Mouse (Mus musculus): ENCODE data around the gene Gmds. TPM values are rescaled to one million over a fixed set of nuclear protein-coding genes. Genes with fewer than 3 reads are reported as not detected.

The Gmds gene
- total RNA-seq, 2 experiments from 2014 or later = 21.5 to 23.6 TPM

DNA sequence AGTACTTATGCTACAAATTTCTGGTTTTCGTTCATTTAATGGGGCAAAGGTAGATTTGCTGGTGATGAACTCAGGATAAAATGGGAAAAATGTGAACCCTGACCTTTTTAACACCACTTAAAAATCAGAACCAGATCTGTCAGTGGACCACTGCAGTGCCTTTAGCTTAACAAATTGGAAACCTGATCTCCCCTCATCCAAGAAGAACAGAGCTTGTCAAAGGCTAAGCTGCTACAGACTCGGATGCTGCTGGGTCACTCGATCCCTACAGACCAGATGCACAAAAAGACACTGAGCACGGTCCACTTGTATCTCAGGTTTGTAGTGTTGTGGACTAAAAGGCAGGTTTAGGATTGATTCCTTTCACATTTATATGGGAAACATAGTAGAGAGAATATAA, 291.6 kb downstream of the Gmds start:
- ATAC-seq (replicated peaks; ENCODE audit: poor library complexity, severe bottlenecking) = no peak

DNA sequence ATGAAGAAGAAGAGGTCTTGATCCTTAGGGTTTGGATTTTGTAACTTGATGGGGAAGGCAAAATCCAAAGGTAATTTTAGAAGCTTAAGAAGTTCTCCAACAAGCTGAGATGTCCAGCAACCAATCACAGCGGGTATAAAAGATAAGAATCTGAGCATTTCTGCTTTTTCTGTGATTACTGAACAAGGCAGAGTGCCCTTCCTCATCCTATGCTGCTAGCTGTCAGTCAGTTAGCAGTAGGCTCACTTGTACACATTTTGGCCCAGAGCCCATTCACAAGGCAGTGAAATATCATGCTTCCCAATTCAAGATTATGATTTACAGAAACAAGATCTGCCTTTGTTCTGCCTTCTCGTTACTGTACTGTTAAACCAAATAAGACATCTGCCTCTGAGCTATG, 295.8 kb downstream of the Gmds start:
- ATAC-seq (replicated peaks; ENCODE audit: poor library complexity, severe bottlenecking) = peak; percentile 46

DNA sequence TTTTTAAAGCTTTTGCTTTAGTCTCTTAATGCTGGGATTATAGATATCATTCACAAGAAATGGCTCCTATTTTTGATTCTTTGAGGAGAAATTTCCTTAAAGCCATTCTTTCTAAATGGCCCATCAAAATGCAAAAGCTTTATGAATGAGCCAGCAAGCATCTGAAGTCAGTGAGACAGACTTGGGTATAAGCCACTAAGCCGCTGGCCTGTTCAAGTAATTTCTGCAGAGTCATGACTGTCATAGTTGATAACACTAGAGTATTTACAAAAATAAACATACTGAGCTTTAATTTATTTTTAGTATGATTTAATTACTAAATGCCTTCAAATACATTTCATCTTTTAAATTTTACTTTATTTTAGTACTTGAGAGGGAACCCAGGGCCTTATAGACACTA, 297.7 kb downstream of the Gmds start:
- ATAC-seq (replicated peaks; ENCODE audit: poor library complexity, severe bottlenecking) = no peak

DNA sequence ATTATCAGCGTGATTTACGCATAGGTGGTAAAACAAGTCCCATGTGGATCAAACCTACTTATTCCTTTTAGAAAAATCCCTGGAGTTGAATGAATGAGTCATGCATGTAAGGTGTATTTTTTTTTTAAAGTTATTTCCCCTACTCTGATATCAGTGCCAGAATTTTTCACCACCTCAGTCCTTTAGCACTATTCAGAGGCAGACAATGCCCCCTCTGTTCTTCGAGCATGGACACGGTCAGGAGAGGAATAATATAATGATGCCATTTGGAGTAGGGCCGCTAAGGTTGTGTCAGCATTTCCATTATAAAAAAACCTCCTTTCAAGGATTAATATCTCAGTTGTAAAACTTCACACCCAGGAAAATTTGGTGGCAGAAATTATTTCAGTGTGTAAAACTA, 301.6 kb downstream of the Gmds start:
- no peak for ATAC-seq (replicated peaks; ENCODE audit: poor library complexity, severe bottlenecking)

DNA sequence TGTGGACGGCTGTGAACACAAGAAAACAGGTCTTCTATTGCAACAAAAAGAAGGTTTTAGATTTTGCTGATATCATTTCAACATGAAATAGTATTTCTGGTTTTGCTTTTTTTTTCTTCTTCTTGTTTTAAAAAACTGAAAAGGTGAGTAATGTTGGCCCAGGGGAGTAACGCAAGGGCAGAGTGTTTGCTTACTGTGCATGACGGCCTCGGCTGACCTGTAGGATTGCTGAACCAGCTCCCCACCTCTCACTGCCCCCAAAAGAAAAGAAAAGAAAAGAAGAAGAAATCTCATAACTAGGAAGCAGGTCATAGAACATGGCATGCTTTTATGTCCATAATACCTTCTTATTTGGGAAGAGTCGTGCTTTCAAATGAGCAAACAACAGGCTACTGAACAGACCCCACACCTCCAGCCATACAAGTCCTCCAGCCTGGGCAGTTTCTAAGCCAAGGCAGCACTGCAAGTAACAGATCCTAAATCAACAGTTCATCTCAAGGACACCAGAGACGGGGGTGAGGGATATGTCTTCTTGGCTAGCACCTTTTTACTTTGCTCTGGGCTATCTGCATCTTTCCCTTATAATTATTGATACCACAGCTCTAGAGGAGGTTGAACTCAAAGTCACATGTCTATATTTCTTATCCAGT, 303.6 kb downstream of the Gmds start:
- ATAC-seq (replicated peaks; ENCODE audit: poor library complexity, severe bottlenecking) = no peak

DNA sequence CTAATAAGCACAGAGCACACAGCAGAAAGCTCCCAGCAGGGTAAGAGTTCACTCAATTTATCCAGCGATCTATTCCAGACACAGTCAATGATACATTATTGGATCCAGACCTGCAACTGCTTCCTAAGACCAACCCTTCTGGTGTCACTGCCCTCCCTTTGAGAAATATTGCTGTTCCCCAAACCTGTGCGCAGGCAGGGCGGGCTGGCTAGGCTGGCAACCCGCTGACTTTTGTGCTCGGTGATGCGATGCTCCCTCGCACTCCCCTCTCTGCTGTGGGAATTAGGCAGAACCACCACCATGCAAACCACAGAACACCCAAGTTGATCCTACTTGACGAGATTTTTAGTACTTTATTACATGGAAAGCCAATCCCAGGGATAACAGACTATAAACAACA, 304.4 kb downstream of the Gmds start:
- ATAC-seq (replicated peaks; ENCODE audit: poor library complexity, severe bottlenecking) = no peak

DNA sequence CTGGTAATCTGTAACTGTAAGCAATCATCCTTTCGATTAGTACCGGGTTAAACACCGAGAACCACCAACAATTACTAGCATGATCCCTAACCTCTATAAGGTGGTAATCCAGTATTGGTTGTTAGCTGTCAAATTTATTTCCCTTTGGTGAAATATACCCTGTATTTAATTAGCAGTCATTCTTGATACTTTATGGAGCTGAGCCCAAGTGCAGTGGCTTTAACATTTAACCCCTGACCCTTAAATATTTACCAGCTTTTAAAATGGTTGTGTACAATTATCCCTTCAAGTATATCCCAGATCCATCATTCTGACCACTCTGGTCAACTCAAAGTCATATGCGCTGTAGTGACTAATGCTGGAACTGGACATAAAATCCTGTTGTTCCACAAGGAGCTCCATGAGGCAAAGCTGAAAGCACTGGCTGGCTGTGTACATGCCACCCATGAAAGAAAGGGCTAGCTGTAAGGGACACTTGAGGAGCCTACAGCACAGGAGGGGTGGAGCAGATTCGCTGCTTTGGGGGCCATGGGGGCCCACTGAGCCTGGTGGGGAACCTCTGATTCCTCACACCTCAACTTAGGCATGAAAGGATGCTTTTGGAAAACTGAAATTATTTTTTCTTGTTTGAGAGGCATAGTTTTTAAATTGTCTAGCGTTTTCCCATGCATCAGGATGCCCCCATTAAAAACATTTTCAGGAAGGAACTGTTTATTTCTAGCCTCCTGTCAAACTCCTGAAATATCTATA, 312.1 kb downstream of the Gmds start:
- no peak for ATAC-seq (replicated peaks; ENCODE audit: poor library complexity, severe bottlenecking)

DNA sequence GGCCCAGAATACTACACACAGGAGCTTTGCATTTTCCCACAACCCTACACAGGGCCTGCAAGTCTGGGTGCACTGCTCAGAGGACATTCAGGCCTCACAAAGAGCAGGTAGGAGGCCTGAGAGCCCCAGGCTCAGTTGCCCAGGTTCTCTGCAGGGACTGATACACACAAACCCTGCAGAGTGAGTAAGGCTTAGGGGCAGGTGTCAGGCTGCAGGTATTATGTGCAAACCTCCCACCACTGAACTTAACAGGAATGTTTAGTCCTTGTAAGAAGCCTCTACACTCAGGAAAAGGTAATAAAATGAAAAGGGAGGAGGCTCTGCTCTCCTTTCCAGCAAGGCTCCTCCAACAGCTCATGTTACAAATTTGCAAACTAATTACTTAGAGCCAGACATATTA, 313.7 kb downstream of the Gmds start:
- ATAC-seq (replicated peaks; ENCODE audit: poor library complexity, severe bottlenecking) = no peak

DNA sequence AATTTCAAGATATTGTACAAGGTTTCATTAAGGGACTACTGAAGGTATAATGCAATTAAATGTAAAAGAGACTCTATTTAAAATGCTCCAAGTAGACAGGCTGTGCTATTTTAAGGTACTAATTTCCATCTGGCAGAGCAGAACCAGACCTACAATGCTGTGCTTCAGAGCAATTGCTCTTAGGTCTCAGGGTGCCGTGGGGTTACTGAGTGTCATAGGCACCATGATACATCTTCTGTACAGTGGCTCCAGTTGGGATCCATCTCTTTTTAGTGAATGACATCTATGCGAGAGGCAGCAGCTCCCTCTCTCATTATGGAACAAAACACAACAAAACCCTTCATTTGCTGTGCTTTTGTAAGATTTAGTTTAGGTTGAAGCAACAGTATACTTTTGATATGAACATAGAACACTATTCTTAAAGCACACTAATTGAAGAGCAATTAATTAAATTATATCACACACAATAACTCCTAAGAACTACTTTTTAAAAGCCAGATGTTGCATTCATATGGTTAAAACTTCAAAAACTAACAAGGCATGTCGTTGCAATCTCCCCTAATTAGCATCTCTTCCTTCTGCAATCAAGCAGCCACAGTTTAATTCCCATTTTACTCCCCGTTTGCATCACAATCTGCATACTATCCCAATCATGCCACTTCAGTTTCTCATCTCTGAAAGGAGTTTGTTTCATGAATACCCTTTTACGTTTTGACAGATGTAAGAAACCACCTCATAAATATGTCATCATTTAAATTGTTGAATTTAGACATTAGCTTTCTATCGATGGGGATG, 317.9 kb downstream of the Gmds start:
- ATAC-seq (replicated peaks; ENCODE audit: poor library complexity, severe bottlenecking) = no peak

DNA sequence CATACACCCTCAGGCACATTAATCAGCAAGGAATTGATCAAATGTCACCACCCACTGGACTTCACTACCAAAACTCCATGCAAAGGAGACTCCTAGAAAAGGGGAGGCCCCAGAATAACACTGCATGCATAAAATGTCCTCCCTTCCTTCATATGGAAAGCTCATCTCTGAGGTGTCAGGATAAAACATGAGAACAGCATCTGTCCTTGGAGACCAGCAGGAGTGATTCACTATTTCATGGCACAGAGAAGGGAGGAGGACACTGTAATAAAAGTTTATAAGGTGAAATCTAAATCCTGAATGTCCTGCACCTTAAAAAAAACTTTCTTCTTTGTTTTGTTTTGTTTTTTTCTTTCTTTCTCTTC, 319.3 kb downstream of the Gmds start:
- no peak for ATAC-seq (replicated peaks; ENCODE audit: poor library complexity, severe bottlenecking)

DNA sequence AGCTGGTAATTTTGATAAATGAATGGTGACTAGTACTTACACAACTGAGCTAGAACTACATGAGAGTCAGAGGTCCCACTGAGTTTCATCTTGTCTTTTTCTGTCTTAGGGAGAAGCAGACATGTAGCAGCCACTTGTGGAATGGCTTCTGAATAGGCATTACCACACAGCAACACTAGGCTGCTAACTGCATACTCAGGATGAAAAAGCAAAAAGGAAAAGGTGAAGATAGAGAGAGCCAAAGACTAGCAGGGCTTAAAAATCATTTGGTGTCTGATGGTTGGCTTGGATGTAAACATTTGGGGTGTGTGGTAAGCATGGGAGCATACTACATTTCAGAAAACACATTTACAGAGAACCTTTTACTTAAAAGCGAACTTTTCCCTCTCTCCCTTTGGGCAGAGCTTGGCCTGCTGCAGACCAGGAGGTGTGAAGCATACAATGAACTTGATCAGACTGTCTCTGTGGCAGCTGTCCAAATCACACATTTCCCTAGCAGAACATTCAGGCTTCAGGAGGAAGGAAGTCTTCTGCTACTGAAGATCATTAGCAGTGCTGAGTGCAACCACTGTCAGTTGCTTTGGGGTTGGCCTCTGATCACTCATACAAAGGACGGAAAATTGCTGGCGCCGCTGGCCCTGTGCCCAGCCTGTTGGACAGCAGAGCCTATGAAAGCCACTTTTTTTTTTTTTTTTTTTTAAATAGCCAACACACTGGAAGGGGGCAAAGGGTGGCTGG, 319.9 kb downstream of the Gmds start:
- ATAC-seq (replicated peaks; ENCODE audit: poor library complexity, severe bottlenecking) = peak; percentile 79

DNA sequence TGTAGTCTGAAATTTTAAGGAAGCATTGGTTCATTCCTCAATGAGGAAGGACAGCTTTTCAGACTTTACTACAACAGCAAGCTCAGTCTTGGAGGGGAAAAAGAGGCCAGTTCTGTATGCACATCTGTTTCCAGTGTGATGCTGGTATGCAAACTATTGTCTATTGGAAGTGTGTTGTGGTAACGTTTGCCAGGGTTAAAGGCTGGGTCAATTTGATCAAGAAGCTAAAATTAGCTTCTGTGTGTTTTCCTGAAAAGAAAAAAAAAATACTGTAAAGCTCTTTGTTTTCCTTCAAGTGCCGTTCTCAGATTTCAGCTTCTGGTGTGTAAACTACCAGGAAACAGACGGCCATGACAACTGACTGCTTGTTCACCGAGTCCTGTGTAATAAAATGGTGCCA, 329.7 kb downstream of the Gmds start:
- no peak for ATAC-seq (replicated peaks; ENCODE audit: poor library complexity, severe bottlenecking)

DNA sequence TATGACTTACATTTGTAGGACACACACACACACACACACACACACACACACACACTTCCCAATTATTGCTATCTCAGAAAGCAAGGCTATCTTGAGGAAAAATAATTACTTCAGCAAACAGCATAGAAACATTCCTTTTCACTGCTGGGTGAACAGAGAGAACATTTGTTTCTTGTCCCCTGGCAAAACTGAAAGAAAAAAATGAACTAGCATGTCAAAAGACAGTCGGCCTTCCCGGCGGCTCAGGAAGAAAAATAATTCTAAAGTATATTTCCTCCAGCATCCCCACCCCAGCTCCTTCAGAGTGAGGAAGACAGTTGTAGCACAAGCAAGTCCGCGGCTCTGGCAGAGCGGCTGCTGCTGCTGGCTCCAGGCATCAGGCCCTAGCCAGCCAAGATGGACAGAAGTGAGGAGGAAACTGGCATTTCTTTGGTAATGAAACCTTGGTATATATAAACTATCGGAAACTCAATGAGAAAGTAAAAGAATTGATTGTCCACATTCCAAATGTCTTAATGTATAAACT, 330.4 kb downstream of the Gmds start:
- ATAC-seq (replicated peaks; ENCODE audit: poor library complexity, severe bottlenecking) = no peak

DNA sequence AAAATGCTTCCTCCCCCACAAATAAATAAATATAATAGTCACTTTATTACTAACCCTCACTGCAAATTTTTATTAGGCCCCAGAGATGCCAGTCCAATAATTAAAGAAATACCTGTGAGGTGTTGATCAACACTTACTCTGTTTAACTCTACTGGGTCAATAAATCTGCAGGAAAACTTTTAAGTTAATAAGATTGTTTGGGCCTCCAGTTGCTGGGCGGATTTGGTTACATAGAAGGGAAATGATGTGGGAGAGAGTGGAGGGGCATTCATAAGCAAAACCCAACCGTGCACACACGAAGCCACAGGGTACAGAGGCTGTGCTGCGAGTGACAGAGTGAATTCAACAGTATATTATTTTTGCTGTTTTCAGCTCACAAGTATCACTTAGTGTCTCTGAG, 345.1 kb downstream of the Gmds start:
- ATAC-seq (replicated peaks; ENCODE audit: poor library complexity, severe bottlenecking) = no peak

DNA sequence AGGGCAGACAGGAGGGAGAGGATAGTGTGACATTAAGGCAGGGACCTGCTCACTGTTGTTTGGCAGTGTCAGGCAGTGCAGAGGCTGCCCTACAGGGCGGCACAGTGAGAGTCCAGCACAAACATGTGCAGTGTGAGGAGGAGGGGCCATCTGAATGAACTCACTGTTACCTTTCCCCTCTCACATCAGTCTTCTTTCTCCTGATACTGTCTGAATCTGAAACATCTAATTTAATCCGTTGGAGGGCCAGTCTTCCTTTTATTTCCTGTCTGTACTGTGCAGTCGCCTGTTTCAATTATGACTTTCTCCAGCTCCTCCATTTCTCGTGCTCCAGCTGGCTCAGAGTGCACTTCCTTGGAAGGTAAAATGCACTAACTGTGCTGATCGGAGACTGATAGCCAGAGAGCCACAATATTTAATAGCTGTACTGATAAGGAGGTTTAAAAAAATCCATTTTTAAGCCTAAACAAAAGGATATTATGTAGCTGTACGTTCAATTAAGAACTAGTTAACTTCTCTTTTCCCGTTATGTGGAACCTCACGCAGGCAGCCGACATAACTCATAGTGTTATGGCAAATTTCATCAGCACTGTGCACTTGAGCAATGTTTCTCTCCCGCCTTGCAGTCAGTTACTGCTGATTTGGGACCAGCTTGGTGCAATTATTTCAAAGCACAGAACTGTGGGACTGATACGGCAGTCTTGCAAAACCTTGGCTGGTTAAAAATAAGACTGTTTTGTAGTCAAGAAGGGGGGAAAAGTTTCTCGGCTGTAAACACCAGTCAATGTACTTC, 345.9 kb downstream of the Gmds start:
- peak; percentile 96 for ATAC-seq (replicated peaks; ENCODE audit: poor library complexity, severe bottlenecking)

DNA sequence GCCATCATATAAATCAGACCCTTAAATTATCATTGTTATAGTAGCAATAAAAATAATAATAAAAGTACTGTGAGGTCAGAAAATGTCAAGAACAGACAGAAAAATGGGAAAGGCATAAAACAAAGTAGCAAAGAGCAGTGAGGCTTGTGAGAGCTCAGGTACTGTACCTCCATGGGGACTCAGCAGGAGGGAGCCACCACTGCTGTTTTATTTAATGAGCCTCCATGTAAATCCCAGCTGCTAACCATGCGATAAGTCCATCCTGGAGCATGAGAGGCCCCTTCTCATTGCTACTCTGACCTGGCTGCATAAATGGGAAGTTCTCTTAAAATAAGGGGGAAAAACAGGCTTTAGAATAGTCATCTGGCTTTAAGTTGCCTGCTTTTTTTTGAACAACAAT, 357.3 kb downstream of the Gmds start:
- no peak for ATAC-seq (replicated peaks; ENCODE audit: poor library complexity, severe bottlenecking)

DNA sequence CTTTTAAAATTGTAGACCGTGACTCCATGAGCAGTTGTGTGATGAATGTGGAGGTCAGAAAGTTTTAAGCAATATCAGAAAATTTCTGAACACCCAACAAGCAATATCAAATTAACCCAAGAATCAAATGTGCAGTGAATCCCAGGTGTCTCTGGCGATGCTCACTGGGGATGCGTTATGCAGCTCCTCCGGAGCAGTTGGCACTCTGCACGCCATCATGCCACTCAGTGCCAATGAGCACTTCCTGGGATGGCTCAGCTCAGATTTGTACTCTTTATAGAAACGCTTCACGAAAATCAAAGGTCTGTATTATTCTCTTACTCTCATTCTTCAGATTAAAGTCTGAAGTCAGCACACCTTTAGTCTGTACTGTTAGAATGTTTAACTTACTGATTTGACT, 360.4 kb downstream of the Gmds start:
- no peak for ATAC-seq (replicated peaks; ENCODE audit: poor library complexity, severe bottlenecking)

DNA sequence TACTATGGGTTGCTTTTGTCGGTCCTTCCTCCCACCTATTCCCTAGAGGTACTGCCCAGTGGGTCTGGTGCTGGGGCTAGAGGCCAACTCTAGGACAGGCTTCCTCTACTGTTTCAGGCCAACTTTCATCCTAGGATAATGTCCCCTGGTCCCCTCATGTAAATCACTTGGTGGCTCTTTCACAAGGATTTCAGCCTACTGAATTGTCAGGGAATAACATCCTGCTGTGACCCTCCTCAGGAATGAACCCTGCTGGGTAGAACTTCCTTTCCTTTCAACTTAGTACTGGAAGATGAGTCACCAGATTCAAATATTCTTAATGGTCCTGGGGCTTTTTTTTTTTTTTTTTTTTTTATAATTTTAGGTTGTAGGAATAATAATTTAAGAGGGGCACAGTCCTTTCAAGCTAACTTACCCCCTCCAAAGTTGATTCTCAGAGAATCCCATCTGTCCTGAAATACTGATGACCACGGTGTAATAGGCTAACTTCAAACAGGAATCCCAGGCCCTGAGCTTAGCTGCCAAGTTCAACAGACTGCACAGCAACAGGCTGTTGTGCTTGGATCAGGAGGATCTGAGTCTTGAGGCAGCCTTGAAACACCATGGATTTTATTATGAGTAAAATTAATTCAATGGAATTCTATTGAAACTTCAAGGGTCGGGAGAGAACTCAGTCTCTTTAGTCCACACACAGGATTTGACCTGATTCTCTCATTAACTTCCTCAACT, 363.6 kb downstream of the Gmds start:
- no peak for ATAC-seq (replicated peaks; ENCODE audit: poor library complexity, severe bottlenecking)

DNA sequence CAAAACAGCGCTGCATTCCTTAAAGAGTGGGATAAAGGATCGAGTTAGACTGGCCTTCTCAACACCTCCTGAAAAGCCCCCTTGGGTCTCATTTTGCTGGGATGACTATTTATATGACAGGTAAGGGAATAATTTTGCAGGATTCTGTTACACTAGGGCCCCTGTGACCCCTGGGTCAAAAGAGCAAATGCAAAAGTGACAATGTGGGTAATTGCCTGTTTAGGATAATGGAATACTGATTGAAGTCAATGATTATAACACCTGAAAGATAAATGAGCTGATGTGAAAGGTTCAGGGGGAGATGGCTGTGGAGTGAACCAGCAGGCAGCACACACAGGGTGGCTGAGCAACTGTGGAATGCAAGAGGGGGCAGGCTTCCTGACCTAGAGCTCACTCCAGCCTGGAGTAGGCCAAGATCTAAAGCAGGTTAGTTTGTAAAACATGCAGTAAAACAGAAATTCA, 367.5 kb downstream of the Gmds start:
- ATAC-seq (replicated peaks; ENCODE audit: poor library complexity, severe bottlenecking) = no peak

Data from granulocyte monocyte progenitor cell, adult 5-6 weeks (primary cell).